Mouse (Mus musculus) ES-Bruce4 (cell line): ENCODE results near the gene Ppp1r9b.

Experiments used
- CTCF ChIP-seq: IDR thresholded peaks from one replicate; pipeline ENCODE4 v1.8.1; 2011; ENCODE audit warnings: low read depth, low read length
- EP300 ChIP-seq: IDR thresholded peaks from 2 replicates; pipeline ENCODE4 v1.6.1; 2011; ENCODE audit warnings: low read depth, low read length; ENCODE audit not compliant: insufficient read depth
- POLR2A ChIP-seq: IDR thresholded peaks from one replicate; pipeline ENCODE4 v1.8.1; 2011; ENCODE audit warnings: low read length; ENCODE audit not compliant: insufficient read depth

GRCm38 (mm10) chr11:95036521-95036920 lies 45.7 kb downstream of the Ppp1r9b start:
- TF ChIP-seq POLR2A (no peak), CTCF (no peak), EP300 (no peak)
